Mouse (Mus musculus) limb, embryonic 12.5 days (tissue): ENCODE results near the gene C1qtnf2. TPM values are rescaled to one million over a fixed set of nuclear protein-coding genes. Genes with fewer than 3 reads are reported as not detected.

ENCODE experiments used
- ATAC-seq: fragments of 200-750 bp; cut with Nextera tagmentation; 2 replicates; pipeline ENCODE4 v1.8.0; 2017; ENCODE audit warnings: low read depth, moderate TSS enrichment; ENCODE audit not compliant: insufficient number of reproducible peaks, insufficient read depth, low FRiP score, low TSS enrichment
- H3K27ac ChIP-seq: fragments of 300-500 bp; sonication (generic); 2 replicates; pipeline ENCODE4 v1.5.1; 2016; ENCODE audit warnings: mild to moderate bottlenecking, moderate library complexity
- H3K27me3 ChIP-seq: fragments of 300-500 bp; sonication (generic); 2 replicates; pipeline ENCODE4 v1.6.1; 2016; ENCODE audit warnings: mild to moderate bottlenecking, moderate library complexity
- H3K36me3 ChIP-seq: fragments of 300-500 bp; sonication (generic); 2 replicates; pipeline ENCODE4 v1.6.1; 2016; ENCODE audit warnings: mild to moderate bottlenecking, moderate library complexity
- H3K4me1 ChIP-seq: fragments of 300-500 bp; sonication (generic); replicated peaks from 2 replicates; pipeline ENCODE4 v1.6.1; 2016
- H3K4me2 ChIP-seq: fragments of 300-500 bp; sonication (generic); 2 replicates; pipeline ENCODE4 v1.6.1; 2016; ENCODE audit warnings: mild to moderate bottlenecking, moderate library complexity
- H3K4me3 ChIP-seq: fragments of 300-500 bp; sonication (generic); replicated peaks from 2 replicates; pipeline ENCODE4 v1.5.1; 2016; ENCODE audit warnings: mild to moderate bottlenecking
- H3K9ac ChIP-seq: fragments of 300-500 bp; sonication (generic); replicated peaks from 2 replicates; pipeline ENCODE4 v1.6.1; 2016; ENCODE audit warnings: mild to moderate bottlenecking, moderate library complexity
- H3K9me3 ChIP-seq: fragments of 300-500 bp; sonication (generic); 2 replicates; pipeline ENCODE4 v1.6.1; 2016; ENCODE audit warnings: mild to moderate bottlenecking, moderate library complexity
- WGBS: fragments of 180-500 bp; shearing (Covaris S2); methylation state at CpG from one replicate; pipeline ENCODE4 v1.1.7; 2016; 5-methylcytosine and 5-hydroxymethylcytosine counted together
- polyA plus RNA-seq: library from polyadenylated mRNA; unstranded; fragments of >200 nt; fragmentation: Nextera tagmentation; extraction: Ambion mirVana; gene quantifications from 2 replicates; pipeline ENCODE4 v1.2.1, GENCODE M21; 2016

Gene C1qtnf2
- polyA plus RNA-seq, 1 experiment from 2014 or later = 3.2 TPM

DNA sequence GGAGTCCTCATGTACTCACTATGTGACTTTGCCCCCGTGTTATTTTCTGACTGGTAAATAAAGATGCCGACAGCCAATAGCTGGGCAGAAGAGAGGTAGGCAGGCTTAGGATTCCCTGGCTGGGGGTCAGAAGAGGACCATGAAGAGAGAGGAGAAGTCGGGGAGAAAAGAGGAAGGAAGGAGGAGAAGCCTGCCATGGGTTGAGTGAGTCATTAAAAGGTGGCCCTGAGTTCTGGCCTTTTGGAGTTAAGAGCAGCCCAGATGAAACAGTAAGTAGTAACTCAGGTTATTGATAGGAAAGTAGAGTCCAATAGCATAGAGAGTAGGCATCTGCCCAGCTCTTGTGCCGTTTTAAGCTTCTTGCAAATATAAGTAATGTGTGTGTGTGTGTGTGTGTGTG, 22.8 kb upstream of the C1qtnf2 start:
- Histone ChIP-seq H3K9me3 (no peaks in the 10 kb centered on the region), H3K4me2 (no peak overlapping the region), H3K36me3 (peaks cover 13% of the 10 kb centered on the region), H3K27ac (no peak overlapping the region), H3K27me3 (no peaks in the 10 kb centered on the region), H3K4me1 (no peaks in the 10 kb centered on the region), H3K4me3 (no peak overlapping the region), H3K9ac (no peak overlapping the region)
- WGBS = 65% methylated on average over 4 of the region's 4 CpGs
- ATAC-seq = no peak

DNA sequence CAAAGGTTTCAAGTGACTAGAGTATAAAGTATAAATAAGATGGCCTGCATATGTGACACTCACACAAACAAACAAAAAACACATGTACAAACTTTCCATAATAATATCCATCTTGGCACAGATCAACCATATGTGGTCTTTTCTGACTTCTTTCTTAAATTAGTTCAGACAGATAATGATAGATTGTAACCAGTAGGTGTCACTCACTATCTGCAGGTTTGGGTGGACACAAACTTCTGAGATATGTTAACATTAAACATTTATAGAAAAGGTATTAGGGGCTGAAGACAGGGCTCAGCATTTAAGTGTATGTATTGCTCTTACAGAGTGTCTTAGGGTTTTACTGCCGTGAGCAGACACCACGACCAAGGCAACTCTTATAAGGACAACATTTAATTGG, 21.8 kb upstream of the C1qtnf2 start:
- no peak overlapping the region for H3K9ac ChIP-seq
- no peak overlapping the region for H3K4me2 ChIP-seq
- H3K27me3 ChIP-seq = no peaks in the 10 kb centered on the region
- H3K4me1 ChIP-seq = no peaks in the 10 kb centered on the region
- peaks cover 5% of the 10 kb centered on the region for H3K36me3 ChIP-seq
- H3K4me3 ChIP-seq = no peak overlapping the region
- no peak for ATAC-seq
- H3K27ac ChIP-seq = no peak overlapping the region
- H3K9me3 ChIP-seq = no peaks in the 10 kb centered on the region
- WGBS = 73% methylated on average over 2 of the region's 2 CpGs

DNA sequence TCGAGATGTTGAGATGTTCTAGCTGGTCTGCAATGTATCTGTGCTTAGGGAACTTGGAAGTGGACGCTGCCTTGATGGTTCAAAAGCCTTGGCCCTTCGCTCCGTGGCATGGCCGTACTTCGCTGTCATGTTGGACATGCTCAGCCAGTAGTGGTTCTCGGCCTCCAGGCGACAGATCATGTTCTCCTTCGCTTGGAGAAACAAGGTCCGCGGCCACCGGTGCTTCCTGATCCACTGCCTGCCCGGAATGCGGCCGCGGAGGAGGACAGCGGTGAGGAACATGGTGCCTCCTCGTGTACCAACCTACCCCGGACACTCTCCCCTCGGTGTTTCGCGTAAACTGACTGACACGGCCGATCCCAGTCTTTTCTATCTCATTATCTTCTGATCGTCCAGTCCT, 10.9 kb upstream of the C1qtnf2 start:
- Histone ChIP-seq H3K4me3 (no peak overlapping the region), H3K9ac (no peak overlapping the region), H3K4me2 (no peak overlapping the region), H3K27me3 (no peaks in the 10 kb centered on the region), H3K9me3 (peaks cover 5% of the 10 kb centered on the region; the same call in 1 of the 2 replicates), H3K27ac (no peak overlapping the region), H3K4me1 (no peaks in the 10 kb centered on the region), H3K36me3 (no peaks in the 10 kb centered on the region)
- WGBS = 96% methylated on average over 25 of the region's 25 CpGs
- ATAC-seq = no peak

DNA sequence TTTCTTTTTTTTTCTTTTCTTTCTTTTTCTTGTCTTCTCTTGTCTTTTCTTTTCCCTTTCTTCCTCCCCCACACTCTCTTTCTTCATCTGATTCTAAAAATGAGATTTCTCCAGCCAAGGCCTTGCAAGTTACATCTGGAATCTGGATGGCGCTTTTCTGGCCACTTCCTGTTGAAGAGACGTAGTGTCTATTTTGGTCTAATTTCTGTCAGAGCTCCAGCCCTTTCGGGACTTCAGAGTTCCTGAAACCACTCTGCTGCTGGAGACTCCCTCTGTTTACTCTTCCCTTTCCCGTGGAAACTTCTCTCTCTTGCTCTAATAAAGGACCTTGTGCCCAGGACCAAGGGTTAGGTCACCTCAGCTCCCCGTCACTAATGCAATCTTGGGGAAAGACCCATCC, 4.0 kb upstream of the C1qtnf2 start:
- Histone ChIP-seq H3K9ac (no peak overlapping the region), H3K4me3 (no peak overlapping the region), H3K27ac (no peak overlapping the region), H3K4me1 (peaks cover 7% of the 10 kb centered on the region), H3K9me3 (no peaks in the 10 kb centered on the region), H3K4me2 (no peak overlapping the region), H3K36me3 (no peaks in the 10 kb centered on the region), H3K27me3 (peaks cover 10% of the 10 kb centered on the region)
- ATAC-seq = no peak
- 65% methylated on average over 5 of the region's 5 CpGs for WGBS

DNA sequence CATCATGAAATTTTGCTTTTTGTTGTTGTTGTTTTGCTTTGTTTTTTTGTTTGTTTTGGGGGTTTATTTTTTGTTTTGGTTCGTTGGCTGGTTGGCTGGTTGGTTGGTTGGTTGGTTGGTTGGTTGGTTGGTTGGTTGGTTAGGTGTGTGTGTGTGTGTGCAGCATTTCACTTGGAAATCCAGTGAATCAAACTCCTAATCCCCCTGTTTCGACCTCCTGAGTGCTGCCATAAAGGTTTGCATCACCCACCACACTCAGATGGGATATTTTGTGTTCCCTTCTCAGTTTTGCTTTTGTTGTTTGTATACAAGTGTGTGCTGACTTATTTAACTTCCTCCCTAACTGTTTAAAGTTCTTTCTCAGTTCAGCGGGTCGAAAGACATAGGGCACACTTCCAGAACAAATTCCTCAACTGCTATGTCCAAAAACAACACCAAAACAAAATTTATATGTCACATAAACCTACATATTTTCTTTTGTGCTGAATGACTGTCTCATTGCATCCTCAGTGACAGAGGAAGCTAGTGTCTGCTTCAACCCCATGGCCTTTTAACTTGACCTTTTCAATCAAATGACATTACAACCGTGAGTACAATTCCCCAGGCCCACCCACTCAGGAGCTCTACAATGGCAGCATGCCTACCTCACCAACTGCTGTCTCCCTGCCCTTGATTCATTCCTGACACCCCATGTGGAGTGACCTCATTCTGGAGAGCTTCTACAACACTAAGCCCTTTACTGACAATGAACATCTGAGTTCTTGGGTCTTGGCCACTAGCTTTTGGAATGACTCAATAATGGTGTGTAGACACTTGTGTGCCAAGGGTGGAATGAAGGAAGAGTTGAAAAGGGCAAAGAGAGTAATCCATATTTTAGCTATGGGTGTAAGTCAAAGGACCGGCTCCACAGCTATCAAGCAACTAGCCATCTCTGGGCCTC, 2.9 kb upstream of the C1qtnf2 start:
- H3K9ac ChIP-seq = no peak overlapping the region
- no peak overlapping the region for H3K4me3 ChIP-seq
- H3K4me2 ChIP-seq = no peak overlapping the region
- peaks cover 12% of the 10 kb centered on the region for H3K27me3 ChIP-seq
- H3K27ac ChIP-seq = no peak overlapping the region
- ATAC-seq = no peak
- H3K4me1 ChIP-seq = peaks cover 9% of the 10 kb centered on the region
- H3K9me3 ChIP-seq = no peaks in the 10 kb centered on the region
- 79% methylated on average over 6 of the region's 6 CpGs for WGBS
- H3K36me3 ChIP-seq = no peaks in the 10 kb centered on the region

DNA sequence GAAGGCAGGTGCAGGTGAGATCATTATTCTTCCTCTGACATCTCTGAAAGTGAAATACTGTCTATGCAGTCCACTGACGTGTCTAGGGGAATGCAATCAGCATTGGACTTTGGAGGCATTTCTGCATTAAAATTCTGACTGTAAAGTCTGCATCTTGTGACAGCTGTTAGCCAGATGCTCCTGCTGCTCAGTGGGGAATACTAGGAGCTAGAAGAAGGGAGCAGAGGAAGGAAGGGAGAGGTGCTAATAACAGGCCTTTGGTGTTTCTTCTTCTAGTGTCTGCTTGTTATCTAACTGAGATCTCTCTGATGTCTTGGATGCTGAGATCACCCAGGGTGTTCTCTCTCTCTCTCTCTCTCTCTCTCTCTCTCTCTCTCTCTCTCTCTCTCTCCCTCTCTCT, 961 bp upstream of the C1qtnf2 start:
- Histone ChIP-seq H3K9ac (no peak overlapping the region), H3K4me1 (peaks cover 9% of the 10 kb centered on the region), H3K36me3 (no peaks in the 10 kb centered on the region), H3K4me2 (no peak overlapping the region), H3K4me3 (no peak overlapping the region), H3K9me3 (no peaks in the 10 kb centered on the region), H3K27ac (no peak overlapping the region), H3K27me3 (peaks cover 12% of the 10 kb centered on the region)
- no peak for ATAC-seq
- 13% methylated on average over 1 of the region's 1 CpGs for WGBS

DNA sequence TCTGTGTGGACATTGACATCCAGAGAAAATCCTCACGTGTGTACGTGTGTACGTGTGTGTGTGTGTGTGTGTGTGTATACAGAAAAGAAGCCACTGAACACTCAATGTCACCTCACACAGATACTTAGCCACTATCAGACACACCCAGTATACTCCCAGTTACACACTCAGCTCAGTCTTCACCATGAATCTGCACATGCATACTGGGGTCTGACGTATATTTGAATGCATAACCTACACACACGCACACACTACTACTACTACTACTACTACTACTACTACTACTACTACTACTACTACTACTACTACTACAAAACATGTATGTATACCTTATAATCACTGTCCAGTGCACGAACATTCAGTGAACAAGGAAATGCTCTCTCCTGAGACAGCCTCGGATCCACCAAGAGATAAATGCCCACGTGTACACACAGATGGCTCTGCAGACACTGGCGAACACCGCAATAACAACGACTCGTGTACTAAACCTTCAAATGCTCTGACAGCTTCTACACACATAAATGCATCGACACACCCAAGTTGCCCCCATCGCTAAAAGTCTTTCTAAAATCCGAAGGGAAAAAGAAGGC, 346 bp upstream of the C1qtnf2 start:
- Histone ChIP-seq H3K27me3 (peaks cover 12% of the 10 kb centered on the region), H3K27ac (no peak overlapping the region), H3K36me3 (no peaks in the 10 kb centered on the region), H3K9me3 (no peaks in the 10 kb centered on the region), H3K4me2 (peak overlapping the region; percentile 66), H3K4me3 (peak overlapping the region; percentile 33), H3K9ac (peak overlapping the region; percentile 46; the same call in 1 of the 2 replicates), H3K4me1 (peaks cover 9% of the 10 kb centered on the region)
- WGBS = 56% methylated on average over 15 of the region's 15 CpGs
- no peak for ATAC-seq

DNA sequence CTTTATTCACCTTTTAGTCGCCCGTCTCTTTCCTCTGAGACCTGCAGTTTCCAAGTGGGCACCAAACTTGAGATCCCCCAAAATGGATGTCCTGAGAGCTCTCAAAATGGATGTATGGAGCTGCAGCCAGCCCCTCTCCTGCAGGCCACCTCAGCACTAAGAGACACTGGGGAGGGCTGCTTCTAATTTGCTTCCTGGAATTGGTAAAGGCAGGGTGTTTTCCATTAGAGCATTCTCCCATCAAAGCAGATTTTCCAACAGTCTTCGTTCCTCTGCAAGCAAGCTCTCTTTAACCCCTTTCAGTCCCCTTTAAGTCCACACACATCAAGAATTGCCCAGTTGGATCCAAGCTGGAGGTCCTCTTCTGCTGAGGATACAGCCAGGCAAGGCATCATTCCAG, 5.3 kb downstream of the C1qtnf2 start:
- H3K27ac ChIP-seq = no peak overlapping the region
- H3K4me1 ChIP-seq = peaks cover 44% of the 10 kb centered on the region
- H3K27me3 ChIP-seq = peaks cover 9% of the 10 kb centered on the region
- WGBS = 59% methylated on average over 3 of the region's 3 CpGs
- H3K9me3 ChIP-seq = no peaks in the 10 kb centered on the region
- H3K9ac ChIP-seq = no peak overlapping the region
- no peak overlapping the region for H3K4me3 ChIP-seq
- H3K4me2 ChIP-seq = no peak overlapping the region
- no peak for ATAC-seq
- no peaks in the 10 kb centered on the region for H3K36me3 ChIP-seq

DNA sequence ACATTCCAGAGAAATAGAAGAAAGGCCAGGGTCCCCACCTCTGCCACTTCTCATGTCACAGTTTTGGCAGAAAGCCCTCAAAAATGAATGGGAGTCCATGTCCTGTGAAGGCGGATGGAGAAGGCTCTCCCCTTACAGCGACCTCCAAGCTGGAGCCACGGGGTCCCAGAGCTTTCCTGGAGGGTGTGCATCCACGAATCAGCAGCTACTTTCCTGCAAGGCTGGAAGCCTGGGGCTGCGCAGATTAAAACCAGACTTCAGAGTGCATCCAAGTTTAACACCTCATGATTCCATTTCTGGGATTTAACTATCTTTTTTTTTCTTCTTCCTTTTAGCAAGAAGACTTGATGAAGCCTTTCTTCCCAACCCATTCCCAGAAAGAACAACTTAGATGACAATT, 6.5 kb downstream of the C1qtnf2 start:
- H3K4me1 ChIP-seq = peaks cover 45% of the 10 kb centered on the region
- H3K9ac ChIP-seq = no peak overlapping the region
- no peak for ATAC-seq
- no peaks in the 10 kb centered on the region for H3K36me3 ChIP-seq
- no peak overlapping the region for H3K4me3 ChIP-seq
- H3K27me3 ChIP-seq = no peaks in the 10 kb centered on the region
- no peak overlapping the region for H3K4me2 ChIP-seq
- 23% methylated on average over 5 of the region's 5 CpGs for WGBS
- peak overlapping the region; percentile 59; the same call in 1 of the 2 replicates for H3K27ac ChIP-seq
- no peaks in the 10 kb centered on the region for H3K9me3 ChIP-seq

DNA sequence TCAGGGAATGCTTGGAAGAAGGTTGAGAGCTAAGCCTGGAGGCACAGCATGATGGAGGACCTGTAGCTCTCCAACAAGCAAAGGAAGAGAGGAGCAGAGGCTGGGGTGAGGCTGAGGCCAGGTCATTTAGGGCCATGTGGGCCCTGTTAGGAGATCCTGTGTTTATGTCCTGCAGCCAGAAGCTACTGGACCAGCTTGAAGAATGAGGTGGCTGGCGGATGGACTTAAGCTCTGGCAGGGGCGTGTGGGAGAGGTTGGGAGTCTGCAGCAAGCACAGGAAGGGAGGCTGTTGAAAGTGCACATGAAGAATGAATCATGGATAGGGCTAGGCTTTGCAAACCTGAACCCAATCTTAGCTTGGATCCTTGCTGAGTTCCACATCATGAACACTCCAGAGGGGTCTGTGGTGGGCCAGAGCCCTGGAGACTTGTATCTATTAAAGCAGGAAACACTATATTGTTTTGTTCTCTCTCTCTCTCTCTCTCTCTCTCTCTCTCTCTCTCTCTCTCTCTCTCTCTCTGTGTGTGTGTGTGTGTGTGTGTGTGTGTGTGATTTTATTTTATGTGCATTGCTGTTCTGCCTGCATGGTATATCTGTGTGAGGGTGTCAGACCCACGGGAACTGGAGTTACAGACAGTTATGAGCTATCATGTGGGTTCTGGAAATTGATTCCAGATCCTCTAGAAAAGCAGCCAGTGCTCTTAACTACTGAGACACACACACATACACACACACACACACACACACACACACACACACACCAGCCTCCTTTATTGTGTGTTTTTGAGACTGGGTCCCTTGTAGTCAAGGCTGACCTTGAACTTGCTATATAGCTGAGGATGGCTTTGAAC, 7.8 kb downstream of the C1qtnf2 start:
- no peak overlapping the region for H3K4me3 ChIP-seq
- H3K27ac ChIP-seq = peak overlapping the region; percentile 66
- H3K9ac ChIP-seq = no peak overlapping the region
- H3K27me3 ChIP-seq = no peaks in the 10 kb centered on the region
- peaks cover 45% of the 10 kb centered on the region for H3K4me1 ChIP-seq
- no peaks in the 10 kb centered on the region for H3K36me3 ChIP-seq
- no peaks in the 10 kb centered on the region for H3K9me3 ChIP-seq
- no peak for ATAC-seq
- 26% methylated on average over 3 of the region's 3 CpGs for WGBS
- peak overlapping the region; percentile 1; the same call in 1 of the 2 replicates for H3K4me2 ChIP-seq
